Mouse (Mus musculus) bone marrow macrophage, adult 2 months (primary cell): Measurements from ENCODE around the gene Pidd1.

Experiments used
- CTCF ChIP-seq: IDR thresholded peaks from 2 replicates; pipeline ENCODE4 v1.5.1; 2012; ENCODE audit warnings: low read depth, mild to moderate bottlenecking, low read length, moderate library complexity
- POLR2A ChIP-seq: IDR thresholded peaks from 2 replicates; pipeline ENCODE4 v1.6.1; 2012; ENCODE audit warnings: mild to moderate bottlenecking, low read depth, low read length, borderline replicate concordance

GRCm38 (mm10) chr7:141472226-141472625 is 28.4 kb upstream of the Pidd1 start:
- TF ChIP-seq CTCF (no peak), POLR2A (no peak)
